Mouse (Mus musculus): ENCODE data around the gene Adam6a.
"Not testable (repeated sequence)": the region's sequence is repeated elsewhere in the genome, so short reads cannot be mapped to it uniquely, and the experiment has no call there.

Gene Adam6a

GRCm38 (mm10) chr12:113543608-113544007, at the start of gene Adam6a:
Gene Adam6a, plus strand, starts transcription at chr12:113543908.
- not testable (repeated sequence) for DNase-seq (ENCODE audit: low read depth, low spot score)

GRCm38 (mm10) chr12:113525901-113526300, 17.8 kb upstream of the Adam6a start:
- no peak for DNase-seq (ENCODE audit: low read depth, low spot score)

- no peak for DNase-seq (ENCODE audit: low read depth, low spot score)
Observed at GRCm38 (mm10) chr12:113578241-113578640, 34.5 kb downstream of the Adam6a start.

- no peak for DNase-seq (ENCODE audit: low read depth, low spot score)
Observed at GRCm38 (mm10) chr12:113588001-113588400, 44.3 kb downstream of the Adam6a start.

Data from embryo, embryonic 11.5 days (tissue).